Mouse (Mus musculus): ENCODE results near the gene Rnf26.

Rnf26 gene

DNA sequence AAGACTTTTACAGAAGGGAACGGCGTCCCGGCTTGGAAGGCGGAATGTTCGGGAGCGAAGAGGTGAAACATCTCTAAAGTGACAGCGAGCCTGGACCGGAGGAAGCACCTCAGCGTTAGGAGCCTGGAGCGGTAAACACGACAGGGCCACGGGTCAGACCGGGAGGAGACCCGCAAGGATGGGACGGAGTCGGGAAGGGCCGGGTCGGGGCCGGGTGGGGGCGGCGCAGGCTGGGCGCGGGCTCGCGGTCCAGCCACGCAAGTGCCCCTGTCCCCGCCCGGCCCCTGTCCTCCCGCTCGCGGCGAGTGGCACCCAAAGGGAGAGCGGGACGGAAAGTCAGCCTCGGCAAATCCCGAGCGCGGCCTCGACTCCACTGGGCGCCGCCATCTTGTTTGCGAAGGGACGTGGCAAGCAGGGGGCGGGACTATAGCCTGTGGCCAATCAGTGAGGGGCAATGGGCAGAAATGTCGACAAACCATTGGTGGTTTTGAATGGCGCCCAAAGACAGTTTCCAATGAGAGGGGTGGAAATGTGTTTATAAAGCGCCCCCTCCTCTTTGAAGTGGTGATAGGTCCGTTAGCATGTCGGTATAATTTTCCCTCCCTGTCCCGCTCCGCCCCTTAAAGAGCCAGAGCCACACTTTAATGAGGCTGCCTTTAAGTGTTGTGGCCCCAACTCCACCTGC lies at the start of gene Rnf26, which contains the start of gene Gm49380:
Gene Rnf26 (minus strand): TSS at position 413 of the 685 bp plus-strand sequence.
Gene Gm49380 (minus strand): TSS at position 396 of the 685 bp plus-strand sequence.
- TF ChIP-seq GATA4 (IDR thresholded peaks at IDR 0.05; ENCODE audit: insufficient replicate concordance, low read length) = no peak

DNA sequence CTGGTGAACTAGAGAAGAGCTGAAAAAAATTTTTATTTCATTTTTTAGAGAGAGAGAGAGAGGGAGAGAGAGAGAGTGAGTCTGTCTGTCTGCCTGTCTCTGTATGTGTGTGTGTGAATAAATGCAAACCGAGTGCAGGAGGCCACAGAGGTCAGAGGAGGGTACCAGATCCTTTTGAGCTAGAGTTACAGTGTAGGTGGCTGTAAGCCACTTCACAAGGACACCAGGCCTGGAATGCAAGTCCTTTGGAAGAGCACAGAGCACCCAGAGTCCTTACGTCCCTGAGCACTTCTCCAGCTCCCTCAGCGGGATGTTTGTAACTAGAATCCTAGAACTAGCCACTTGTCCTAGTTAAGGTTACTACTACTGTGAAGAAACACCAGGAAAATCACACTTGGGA lies 46.6 kb upstream of the Rnf26 start:
- no peak for TF ChIP-seq GATA4 (IDR thresholded peaks at IDR 0.05; ENCODE audit: insufficient replicate concordance, low read length)

GRCm38 (mm10) chr9:44147290-44147689 lies 34.0 kb upstream of the Rnf26 start:
- TF ChIP-seq GATA4 (IDR thresholded peaks at IDR 0.05; ENCODE audit: insufficient replicate concordance, low read length) = no peak

DNA sequence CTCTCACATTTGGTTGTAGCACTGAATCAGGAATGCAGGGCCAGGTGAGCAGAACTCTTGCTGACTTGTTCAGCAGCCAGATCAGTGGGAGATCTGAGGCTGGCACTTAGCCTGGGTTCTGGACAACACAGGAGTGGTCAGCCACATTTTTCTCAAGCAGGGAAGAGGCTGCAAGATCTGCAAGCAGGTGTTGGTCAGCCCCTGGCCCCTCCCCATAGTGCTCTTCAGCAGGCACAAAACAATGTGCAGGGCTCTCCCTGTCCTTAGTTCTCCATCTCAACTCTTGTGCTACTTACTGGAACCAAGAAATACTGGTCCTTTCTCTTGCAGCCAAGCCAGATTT lies 31.4 kb upstream of the Rnf26 start:
- no peak for TF ChIP-seq GATA4 (IDR thresholded peaks at IDR 0.05; ENCODE audit: insufficient replicate concordance, low read length)

DNA sequence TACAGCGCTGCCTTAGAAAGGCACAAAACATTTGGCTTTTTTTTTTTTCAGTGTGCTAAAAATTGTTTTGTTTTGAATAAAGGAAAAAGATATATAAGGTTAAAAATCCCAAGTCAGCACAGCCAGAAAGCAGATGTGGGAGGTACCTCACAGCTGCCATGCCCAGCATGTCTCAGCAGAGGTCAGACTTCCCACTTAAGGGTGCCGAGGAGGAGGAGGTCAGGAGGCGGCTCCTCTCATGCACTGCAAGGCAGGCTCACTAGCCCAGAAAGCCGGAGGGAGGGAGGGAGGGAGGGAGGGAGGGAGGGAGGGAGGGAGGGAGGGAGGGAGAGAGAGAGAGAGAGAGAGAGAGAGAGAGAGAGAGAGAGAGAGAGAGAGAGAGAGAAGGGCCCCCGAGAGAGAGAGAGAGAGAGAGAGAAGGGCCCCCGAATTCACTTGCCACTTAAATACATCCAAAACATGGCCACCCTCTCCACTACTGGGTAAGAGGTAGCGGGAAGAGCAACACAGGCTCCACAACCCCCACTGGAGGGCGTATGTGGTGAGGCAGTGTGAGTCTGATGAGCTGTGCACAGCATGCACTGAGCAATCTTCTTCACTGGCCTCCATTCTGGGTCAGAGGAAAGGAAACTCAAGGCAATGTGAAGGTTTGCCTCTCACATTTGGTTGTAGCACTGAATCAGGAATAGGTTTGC lies 30.9 kb upstream of the Rnf26 start:
- TF ChIP-seq GATA4 (IDR thresholded peaks at IDR 0.05; ENCODE audit: insufficient replicate concordance, low read length) = no peak

GRCm38 (mm10) chr9:44143421-44143820 lies 30.1 kb upstream of the Rnf26 start:
- no peak for TF ChIP-seq GATA4 (IDR thresholded peaks at IDR 0.05; ENCODE audit: insufficient replicate concordance, low read length)

- TF ChIP-seq GATA4 (IDR thresholded peaks at IDR 0.05; ENCODE audit: insufficient replicate concordance, low read length) = no peak
Observed at GRCm38 (mm10) chr9:44141951-44142350, 28.6 kb upstream of the Rnf26 start.

GRCm38 (mm10) chr9:44137846-44138245 lies 24.5 kb upstream of the Rnf26 start:
- TF ChIP-seq GATA4 (IDR thresholded peaks at IDR 0.05; ENCODE audit: insufficient replicate concordance, low read length) = no peak

GRCm38 (mm10) chr9:44135731-44136411 lies 22.6 kb upstream of the Rnf26 start:
- TF ChIP-seq GATA4 (IDR thresholded peaks at IDR 0.05; ENCODE audit: insufficient replicate concordance, low read length) = no peak

DNA sequence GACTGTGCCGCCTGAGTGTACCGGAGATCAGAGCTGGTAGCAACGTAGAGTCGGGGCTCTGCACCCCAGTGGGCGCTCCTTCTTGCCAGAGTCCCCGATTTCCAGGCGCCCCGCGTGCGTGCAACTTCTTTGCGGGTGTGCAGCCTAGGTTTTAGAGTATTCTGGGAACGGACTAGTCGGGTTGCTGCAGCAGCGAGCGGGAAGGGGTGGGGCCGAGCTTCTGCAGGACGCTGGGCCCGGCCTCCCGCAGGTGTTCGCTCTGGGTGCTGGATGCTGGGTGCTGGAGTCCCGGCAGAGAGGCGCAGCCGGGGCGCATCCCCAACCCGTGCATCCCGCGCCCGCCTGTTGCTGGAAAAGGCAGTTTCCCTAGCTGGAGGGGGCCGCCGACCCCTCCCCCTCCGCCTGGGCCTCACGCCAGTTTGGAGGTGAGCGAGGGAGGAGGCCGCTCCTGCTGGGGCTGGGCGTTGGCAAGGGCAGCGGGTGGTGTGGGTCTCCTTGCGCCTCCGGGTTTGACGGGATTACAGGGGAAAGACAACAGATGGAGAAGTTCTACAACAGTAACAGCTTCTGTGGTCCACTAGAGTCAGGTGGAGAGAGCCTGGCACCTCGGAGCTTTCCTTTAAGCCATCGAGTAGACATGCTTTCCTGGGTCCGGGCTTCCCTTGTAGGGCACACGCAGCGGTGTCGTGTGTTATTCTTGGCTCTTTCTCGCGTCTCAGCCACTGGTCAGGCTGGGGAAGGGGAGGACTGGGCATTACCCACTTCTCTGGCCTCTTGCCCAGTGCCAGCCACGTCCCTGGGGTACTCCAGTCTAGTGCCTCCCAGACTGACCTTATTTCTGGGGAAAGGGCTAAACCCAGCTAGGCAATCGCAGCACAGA lies 21.8 kb upstream of the Rnf26 start:
- no peak for TF ChIP-seq GATA4 (IDR thresholded peaks at IDR 0.05; ENCODE audit: insufficient replicate concordance, low read length)

- TF ChIP-seq GATA4 (IDR thresholded peaks at IDR 0.05; ENCODE audit: insufficient replicate concordance, low read length) = no peak
Observed at GRCm38 (mm10) chr9:44134101-44134850, 21.0 kb upstream of the Rnf26 start, which contains the start of gene Mcam. TSS of gene Mcam (plus strand) at chr9:44134469.

- TF ChIP-seq GATA4 (IDR thresholded peaks at IDR 0.05; ENCODE audit: insufficient replicate concordance, low read length) = no peak
Observed at GRCm38 (mm10) chr9:44133287-44133686, 20.0 kb upstream of the Rnf26 start.

- no peak for TF ChIP-seq GATA4 (IDR thresholded peaks at IDR 0.05; ENCODE audit: insufficient replicate concordance, low read length)
Observed at GRCm38 (mm10) chr9:44132200-44132599, 18.9 kb upstream of the Rnf26 start.

GRCm38 (mm10) chr9:44131276-44131590 lies 17.9 kb upstream of the Rnf26 start:
- no peak for TF ChIP-seq GATA4 (IDR thresholded peaks at IDR 0.05; ENCODE audit: insufficient replicate concordance, low read length)

All from liver, adult (tissue).